Mouse (Mus musculus): ENCODE measurements around the gene Fam193a.

- TF ChIP-seq POLR2A (IDR thresholded peaks at IDR 0.05; ENCODE audit: control insufficient read depth, extremely low read depth, insufficient read depth, low read length, poor library complexity) (no peak), CTCF (IDR thresholded peaks at IDR 0.05; ENCODE audit: borderline replicate concordance, control insufficient read depth, extremely low read depth, insufficient read depth, low read length, poor library complexity) (no peak)
Observed at GRCm38 (mm10) chr5:34496745-34497144, 127.0 kb downstream of the Fam193a start.

Data from thymus, adult 2 months (tissue).